Mouse (Mus musculus): Measurements from ENCODE around the gene Brms1l.

DNA sequence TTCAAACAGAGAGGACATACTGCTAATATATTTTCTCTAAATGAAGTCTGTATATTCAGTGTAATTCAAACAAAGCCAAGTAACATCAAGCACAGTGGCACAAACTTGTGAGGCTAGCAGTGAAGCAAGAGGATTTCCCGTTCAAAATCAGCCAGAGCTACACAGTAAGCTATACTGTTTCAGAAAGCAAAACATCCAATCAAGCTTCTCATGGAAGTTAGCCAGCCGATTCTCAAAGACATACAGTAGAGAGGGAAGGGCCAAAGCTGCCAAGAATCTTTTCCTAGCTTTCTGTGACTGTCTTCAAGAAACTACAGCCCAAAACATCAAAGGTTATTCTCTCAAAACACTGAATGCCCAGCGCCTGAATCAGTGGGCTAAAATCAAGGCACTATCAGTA lies 31.1 kb upstream of the Brms1l start:
- TF ChIP-seq POLR2A (IDR thresholded peaks at IDR 0.05; ENCODE audit: insufficient read length, low read depth) (no peak), USF1 (IDR thresholded peaks at IDR 0.05; ENCODE audit: low read depth) (no peak), MYOD1 (IDR thresholded peaks at IDR 0.05; ENCODE audit: control insufficient read depth in 1 of 3, insufficient read length in 2 of 3, low read depth in 2 of 3) (no peak)
